19 mouse cellular contexts compared by ENCODE assay signal in genomic region chr2:52547331-52547730, GRCm38 (mm10).
"Had no signal": no experiment of that assay in that cellular context is flagged by ENCODE, and none has a peak within 500 bp of the region (broad histone marks: within the 10 kb centered on the region; RNA-seq: fewer than 3 reads in every experiment).

No protein-coding gene starts in this region.

- H3K27me3 ChIP-seq: midbrain, embryonic 12.5 days; neural tube, embryonic 13.5 days; neural tube, embryonic 15.5 days had no signal

- H3K4me1 ChIP-seq: midbrain, embryonic 12.5 days; neural tube, embryonic 13.5 days; neural tube, embryonic 15.5 days had no signal

- ATAC-seq: midbrain, embryonic 16.5 days had no signal

- H3K36me3 ChIP-seq: midbrain, embryonic 10.5 days; midbrain, embryonic 12.5 days; neural tube, embryonic 15.5 days had no signal

- DNase-seq: lung, adult 18-20 months; lung, embryonic 14.5 days; lung, postnatal 10 days; lung, postnatal 4 days; midbrain, embryonic 14.5 days; retina, postnatal 1 day; right cerebral cortex, adult 18-20 months; right cerebral cortex, postnatal 25 days; right cerebral cortex, postnatal 4 days; spleen, adult 18-20 months; thymus, adult 18-20 months; thymus, postnatal 14 days; thymus, postnatal 36 days had no signal

- H3K9me3 ChIP-seq: midbrain, embryonic 10.5 days; midbrain, embryonic 12.5 days; neural tube, embryonic 13.5 days; neural tube, embryonic 15.5 days had no signal

- H3K27ac ChIP-seq: midbrain, embryonic 10.5 days; midbrain, embryonic 12.5 days; neural tube, embryonic 13.5 days; neural tube, embryonic 15.5 days had no signal

- H3K4me3 ChIP-seq: midbrain, embryonic 10.5 days; midbrain, embryonic 12.5 days; myocyte; neural tube, embryonic 13.5 days; neural tube, embryonic 15.5 days had no signal

- H3K9ac ChIP-seq: lung, embryonic 14.5 days; midbrain, embryonic 12.5 days; neural tube, embryonic 13.5 days; neural tube, embryonic 15.5 days had no signal

- H3K4me2 ChIP-seq: lung, embryonic 14.5 days; midbrain, embryonic 12.5 days; neural tube, embryonic 13.5 days; neural tube, embryonic 15.5 days had no signal
